Mouse (Mus musculus) liver, adult 2 months (tissue): ENCODE results near the gene Palm3. TPM values are rescaled to one million over a fixed set of nuclear protein-coding genes. Genes with fewer than 3 reads are reported as not detected.

Experiments
- DNase-seq: peaks from one replicate; pipeline ENCODE4 v3.0.0-alpha.2; 2011; ENCODE audit warnings: low read depth, low spot score; ENCODE audit errors: extremely low read depth
- H3K27ac ChIP-seq: fragments of 200-500 bp; replicated peaks from 2 replicates; pipeline ENCODE4 v1.5.1; 2012; ENCODE audit warnings: low read depth, mild to moderate bottlenecking, control low read depth, inconsistent platforms, low read length; ENCODE audit not compliant: insufficient read depth
- H3K27me3 ChIP-seq: fragments of 200-500 bp; 2 replicates; pipeline ENCODE4 v1.6.1; 2012; ENCODE audit warnings: mild to moderate bottlenecking, moderate library complexity, low read length, inconsistent platforms; ENCODE audit not compliant: control insufficient read depth, insufficient read depth
- H3K36me3 ChIP-seq: fragments of 200-500 bp; 2 replicates; pipeline ENCODE4 v1.6.1; 2012; ENCODE audit warnings: low read length, inconsistent platforms; ENCODE audit not compliant: control insufficient read depth, insufficient read depth
- H3K4me1 ChIP-seq: fragments of 200-500 bp; 2 replicates; pipeline ENCODE4 v1.6.1; 2011; ENCODE audit warnings: low read length; ENCODE audit not compliant: control insufficient read depth, insufficient read depth
- H3K4me3 ChIP-seq: fragments of 200-500 bp; 2 replicates; pipeline ENCODE4 v1.5.1; 2011; ENCODE audit warnings: low read depth, mild to moderate bottlenecking, control low read depth, low read length, moderate library complexity; ENCODE audit not compliant: insufficient read depth
- H3K79me2 ChIP-seq: fragments of 200-500 bp; 2 replicates; pipeline ENCODE4 v1.6.1; 2012; ENCODE audit warnings: inconsistent platforms, mild to moderate bottlenecking, low read length, moderate library complexity; ENCODE audit not compliant: control insufficient read depth, insufficient read depth
- H3K9ac ChIP-seq: fragments of 200-500 bp; 2 replicates; pipeline ENCODE4 v1.6.1; 2012; ENCODE audit warnings: low read depth, mild to moderate bottlenecking, control low read depth, inconsistent platforms, low read length
- CTCF ChIP-seq: fragments of 200-500 bp; IDR thresholded peaks from 2 replicates; pipeline ENCODE4 v1.5.1; 2011; ENCODE audit warnings: low read depth, low read length, control low read depth
- POLR2A ChIP-seq: fragments of 200-500 bp; IDR thresholded peaks from 2 replicates; pipeline ENCODE4 v1.6.1; 2011; ENCODE audit warnings: low read length, control low read depth; ENCODE audit not compliant: insufficient read depth; ENCODE audit errors: extremely low read depth
- WGBS: fragments of 180-500 bp; shearing (Covaris S2); methylation state at CpG from one replicate; pipeline ENCODE4 v1.1.7; 2018; 5-methylcytosine and 5-hydroxymethylcytosine counted together
- polyA plus RNA-seq: library from polyadenylated mRNA; depleted of rRNA; stranded (reverse); fragments of >200 nt; gene quantifications from 2 replicates; pipeline ENCODE4 v1.2.3, GENCODE M21; 2012
- total RNA-seq: library from RNA; depleted of rRNA; stranded (reverse); fragments of >200 nt; gene quantifications from 2 replicates; pipeline ENCODE4 v1.2.3, GENCODE M21; 2014

The Palm3 gene
- total and polyA plus RNA-seq, 2 experiments: not detected

GRCm38 (mm10) chr8:84067047-84067573, 45.8 kb downstream of the Palm3 start:
- H3K4me1 ChIP-seq: peaks cover 42% of the 10 kb centered on the region
- peak overlapping the region; percentile 65 for H3K4me3 ChIP-seq
- H3K27me3 ChIP-seq: no peaks in the 10 kb centered on the region
- H3K36me3 ChIP-seq: no peaks in the 10 kb centered on the region
- H3K79me2 ChIP-seq: peaks cover 8% of the 10 kb centered on the region; the same call in 1 of the 2 replicates
- peak overlapping the region; percentile 70 for H3K9ac ChIP-seq
- peak overlapping the region; percentile 45 for H3K27ac ChIP-seq
- 1% methylated on average over 58 of the region's 58 CpGs for WGBS
- TF ChIP-seq CTCF (no peak), POLR2A (0 out of 2 replicates have a peak, but pooled peaks have one; percentile 38)
- DNase-seq: peak; percentile 60

- DNase-seq: no peak
- no peak overlapping the region for H3K9ac ChIP-seq
- no peaks in the 10 kb centered on the region for H3K27me3 ChIP-seq
- H3K36me3 ChIP-seq: no peaks in the 10 kb centered on the region
- no peak overlapping the region for H3K27ac ChIP-seq
- WGBS: 82% methylated on average over 7 of the region's 7 CpGs
- H3K79me2 ChIP-seq: peaks cover 13% of the 10 kb centered on the region; the same call in 1 of the 2 replicates
- no peak overlapping the region for H3K4me3 ChIP-seq
- H3K4me1 ChIP-seq: peaks cover 48% of the 10 kb centered on the region
- no peak for TF ChIP-seq POLR2A
- no peak for TF ChIP-seq CTCF
Observed at GRCm38 (mm10) chr8:84067911-84068310, 46.6 kb downstream of the Palm3 start.

GRCm38 (mm10) chr8:84068316-84069035, 47.2 kb downstream of the Palm3 start:
- no peak overlapping the region for H3K9ac ChIP-seq
- peaks cover 48% of the 10 kb centered on the region for H3K4me1 ChIP-seq
- no peak overlapping the region for H3K4me3 ChIP-seq

GRCm38 (mm10) chr8:84069169-84069568, 47.9 kb downstream of the Palm3 start:
- no peak overlapping the region for H3K9ac ChIP-seq
- DNase-seq: no peak
- TF ChIP-seq POLR2A (no peak), CTCF (no peak)

More at GRCm38 (mm10) chr8:84068316-84069035, 47.2 kb downstream of the Palm3 start:
- H3K36me3 ChIP-seq: no peaks in the 10 kb centered on the region
- no peak for TF ChIP-seq POLR2A
- no peak for TF ChIP-seq CTCF
- H3K79me2 ChIP-seq: peaks cover 17% of the 10 kb centered on the region; the same call in 1 of the 2 replicates
- no peaks in the 10 kb centered on the region for H3K27me3 ChIP-seq
- DNase-seq: peak; percentile 48
- 50% methylated on average over 12 of the region's 12 CpGs for WGBS
- no peak overlapping the region for H3K27ac ChIP-seq

GRCm38 (mm10) chr8:84069750-84070149, 48.5 kb downstream of the Palm3 start:
- H3K4me3 ChIP-seq: no peak overlapping the region
- H3K4me1 ChIP-seq: peaks cover 48% of the 10 kb centered on the region
- TF ChIP-seq CTCF (no peak), POLR2A (no peak)
- H3K27me3 ChIP-seq: no peaks in the 10 kb centered on the region
- WGBS: 90% methylated on average over 2 of the region's 2 CpGs
- no peaks in the 10 kb centered on the region for H3K36me3 ChIP-seq
- DNase-seq: no peak
- no peak overlapping the region for H3K9ac ChIP-seq
- no peak overlapping the region for H3K27ac ChIP-seq
- peaks cover 24% of the 10 kb centered on the region; the same call in 1 of the 2 replicates for H3K79me2 ChIP-seq

More at GRCm38 (mm10) chr8:84069169-84069568, 47.9 kb downstream of the Palm3 start:
- H3K36me3 ChIP-seq: no peaks in the 10 kb centered on the region
- no peak overlapping the region for H3K27ac ChIP-seq
- peaks cover 48% of the 10 kb centered on the region for H3K4me1 ChIP-seq
- 3% methylated on average over 1 of the region's 1 CpGs for WGBS
- H3K27me3 ChIP-seq: no peaks in the 10 kb centered on the region
- H3K4me3 ChIP-seq: no peak overlapping the region
- peaks cover 20% of the 10 kb centered on the region; the same call in 1 of the 2 replicates for H3K79me2 ChIP-seq

- TF ChIP-seq CTCF: no peak
- no peak for TF ChIP-seq POLR2A
- H3K36me3 ChIP-seq: no peaks in the 10 kb centered on the region
- 82% methylated on average over 5 of the region's 5 CpGs for WGBS
- no peak overlapping the region for H3K4me3 ChIP-seq
- H3K27me3 ChIP-seq: no peaks in the 10 kb centered on the region
- DNase-seq: no peak
- H3K27ac ChIP-seq: no peak overlapping the region
- H3K9ac ChIP-seq: no peak overlapping the region
- peaks cover 24% of the 10 kb centered on the region; the same call in 1 of the 2 replicates for H3K79me2 ChIP-seq
- H3K4me1 ChIP-seq: peaks cover 48% of the 10 kb centered on the region
Observed at GRCm38 (mm10) chr8:84070241-84070640, 49.0 kb downstream of the Palm3 start.
